Mouse (Mus musculus) CD4-positive naive resting alpha-beta T cell, adult 76 days (primary cell): ENCODE measurements around the gene Eif4enif1. TPM values are rescaled to one million over a fixed set of nuclear protein-coding genes. Genes with fewer than 3 reads are reported as not detected.

Experiments
- total RNA-seq: library from RNA; stranded (reverse); gene quantifications from one replicate; pipeline ENCODE4 v1.2.4, GENCODE M21; 2023

The Eif4enif1 gene
- total RNA-seq, result 67.6 TPM

GRCm38 (mm10) chr11:3202231-3202701 lies at the start of gene Eif4enif1:
Gene Eif4enif1, plus strand, starts transcription at chr11:3202392.

GRCm38 (mm10) chr11:3193363-3193762 lies 8.8 kb upstream of the Eif4enif1 start, which contains the start of gene Sfi1:
Gene Sfi1, minus strand, starts transcription at chr11:3193463.

GRCm38 (mm10) chr11:3266079-3266685 lies 64.0 kb downstream of the Eif4enif1 start, which contains the start of gene Drg1:
Gene Drg1, minus strand, starts transcription at chr11:3266415.

GRCm38 (mm10) chr11:3288521-3289301 lies 86.5 kb downstream of the Eif4enif1 start, which contains the start of gene Patz1:
Gene Patz1, plus strand, starts transcription at chr11:3288874.

Other genes with a start within 250 kb of the Eif4enif1 start
- gene Sfi1, start 8.9 kb upstream of the Eif4enif1 start, total RNA-seq, result 94.6 TPM
- gene Drg1, start 64.0 kb downstream of the Eif4enif1 start, total RNA-seq, result 56.1 TPM
- 86.1 TPM for gene Patz1, start 86.5 kb downstream of the Eif4enif1 start, total RNA-seq
- gene Pik3ip1, start 128.0 kb downstream of the Eif4enif1 start, total RNA-seq, result 378 TPM
- 87.4 TPM for gene Limk2, start 206.8 kb downstream of the Eif4enif1 start, total RNA-seq
- gene Rnf185, start 250.0 kb downstream of the Eif4enif1 start, total RNA-seq, result 26.8 TPM